Mouse (Mus musculus) kidney, postnatal 36 days (tissue): ENCODE measurements around the gene 9930022D16Rik.

ENCODE experiments used
- DNase-seq, 2 experiments: peaks; one replicate each; pipeline ENCODE4 v3.0.0; 2021 to 2022; ENCODE audit warnings: mixed read lengths in 2 of 2

9930022D16Rik gene

DNA sequence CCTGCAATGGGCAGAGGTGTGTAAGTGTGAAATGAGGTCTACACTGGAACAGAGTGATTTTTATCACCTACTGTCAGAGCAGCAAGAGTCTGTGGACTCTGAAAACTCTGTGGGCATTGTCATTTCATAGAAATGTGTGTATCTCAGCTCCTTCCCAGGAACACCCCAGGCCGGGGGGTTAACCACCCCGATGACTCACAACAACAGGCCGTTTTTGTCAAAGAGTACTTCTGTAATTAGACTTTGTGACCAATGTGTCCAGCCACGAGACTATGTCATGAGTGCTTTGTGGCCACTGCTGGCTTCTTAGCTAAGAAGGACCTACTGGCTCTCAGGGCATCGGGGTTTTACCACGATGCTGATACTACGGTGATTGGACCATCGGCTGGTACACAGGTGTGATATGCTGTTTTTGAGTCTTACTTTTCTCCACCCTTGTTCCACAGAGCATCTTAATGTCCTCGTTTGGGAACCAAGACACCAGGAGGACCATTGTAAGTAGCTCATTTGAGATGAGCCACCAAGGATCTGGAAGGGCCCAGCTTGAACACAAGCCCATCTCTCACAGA, 3.8 kb downstream of the 9930022D16Rik start:
- DNase-seq = no peak

GRCm38 (mm10) chr11:109419461-109419860, 5.7 kb downstream of the 9930022D16Rik start:
- DNase-seq = peak in 1 of 2 experiments; percentile 14

DNA sequence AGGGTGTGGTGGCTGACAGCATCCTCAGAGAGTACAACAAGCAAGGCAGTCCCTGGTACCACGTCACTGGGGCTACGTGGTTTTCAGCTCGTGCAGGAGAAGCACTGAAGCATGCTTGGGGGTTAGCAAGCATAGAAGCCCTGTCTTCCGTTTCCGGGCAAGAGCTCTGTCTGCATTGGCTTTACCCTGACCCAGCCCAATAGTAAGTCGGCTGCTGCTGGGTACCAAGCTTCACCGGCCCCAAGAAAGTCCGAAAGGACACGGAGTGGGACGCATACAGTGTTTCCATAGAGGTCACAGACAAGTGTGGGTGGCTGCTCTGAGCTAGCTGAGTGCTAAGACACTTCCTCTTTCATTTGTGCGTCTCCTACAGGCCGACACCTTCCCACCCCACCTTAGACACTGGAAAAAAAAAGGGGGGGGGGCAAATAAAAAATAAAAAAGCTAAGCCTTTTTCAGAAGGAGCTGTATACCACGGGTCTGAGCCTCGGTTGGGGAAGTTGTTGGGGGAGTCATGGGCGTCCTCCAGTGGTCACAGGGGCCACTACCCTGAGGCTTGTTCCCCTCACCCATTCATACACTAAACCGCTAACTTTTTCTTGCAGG, 6.3 kb downstream of the 9930022D16Rik start:
- DNase-seq = peak in 1 of 2 experiments; percentile 20

GRCm38 (mm10) chr11:109420567-109420962, 6.8 kb downstream of the 9930022D16Rik start:
- no peak for DNase-seq

DNA sequence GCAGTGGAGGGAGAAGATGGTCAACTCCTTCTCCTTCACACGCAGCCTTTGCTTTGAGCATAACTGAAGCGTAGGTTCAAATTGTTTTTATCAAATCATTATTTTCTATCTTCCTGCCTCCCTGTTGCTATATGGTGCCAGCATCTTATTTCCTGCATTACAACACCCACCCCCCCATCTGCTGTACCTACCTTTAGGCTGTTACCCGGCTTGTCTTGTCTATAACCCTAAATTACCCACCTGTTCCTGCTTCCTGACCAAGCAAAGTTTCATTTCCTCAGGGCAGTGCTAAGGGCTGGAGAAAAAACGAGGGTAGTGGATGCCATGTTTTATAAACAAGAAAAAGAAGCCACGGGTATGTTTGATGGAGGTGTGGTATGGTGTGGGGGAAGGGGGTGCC, 7.5 kb downstream of the 9930022D16Rik start:
- no peak for DNase-seq

DNA sequence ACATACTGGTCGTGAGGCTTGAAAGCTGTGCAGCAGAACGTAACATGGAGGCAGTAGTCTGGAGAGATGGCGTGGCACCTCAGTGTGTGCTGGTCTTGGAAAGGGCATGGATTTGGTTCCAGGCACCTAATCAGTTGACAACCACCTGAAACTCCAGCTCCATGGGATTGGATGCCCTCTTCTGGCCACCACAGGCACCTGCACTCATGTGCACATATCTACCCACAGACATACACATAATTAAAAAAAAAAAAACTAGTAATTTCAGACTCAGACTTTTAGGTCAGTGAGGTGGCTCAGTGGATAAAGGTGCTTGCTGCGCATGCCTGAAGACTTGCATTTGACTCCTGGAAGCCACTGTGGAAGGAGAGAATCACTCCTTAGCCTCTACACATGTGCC, 8.5 kb downstream of the 9930022D16Rik start:
- no peak for DNase-seq

DNA sequence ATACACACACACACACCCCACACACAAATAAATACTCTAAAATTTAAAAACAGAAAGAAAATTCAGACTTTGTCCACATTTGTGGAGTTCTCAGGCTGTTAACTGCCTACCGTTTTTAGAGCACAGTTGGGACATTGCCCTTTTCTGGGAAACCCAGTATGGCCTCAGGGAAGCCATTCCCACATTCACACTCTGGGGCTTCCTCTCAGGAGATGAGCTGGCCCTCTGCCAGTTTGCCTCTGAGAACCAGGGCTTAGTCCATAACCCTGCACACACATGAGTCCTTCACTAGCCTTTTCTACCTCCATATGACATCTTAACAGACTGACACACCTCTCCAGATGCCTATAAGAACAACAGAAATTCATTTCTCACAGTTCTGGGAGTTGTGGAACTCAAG, 9.6 kb downstream of the 9930022D16Rik start:
- peak in 1 of 2 experiments; percentile 53 for DNase-seq

DNA sequence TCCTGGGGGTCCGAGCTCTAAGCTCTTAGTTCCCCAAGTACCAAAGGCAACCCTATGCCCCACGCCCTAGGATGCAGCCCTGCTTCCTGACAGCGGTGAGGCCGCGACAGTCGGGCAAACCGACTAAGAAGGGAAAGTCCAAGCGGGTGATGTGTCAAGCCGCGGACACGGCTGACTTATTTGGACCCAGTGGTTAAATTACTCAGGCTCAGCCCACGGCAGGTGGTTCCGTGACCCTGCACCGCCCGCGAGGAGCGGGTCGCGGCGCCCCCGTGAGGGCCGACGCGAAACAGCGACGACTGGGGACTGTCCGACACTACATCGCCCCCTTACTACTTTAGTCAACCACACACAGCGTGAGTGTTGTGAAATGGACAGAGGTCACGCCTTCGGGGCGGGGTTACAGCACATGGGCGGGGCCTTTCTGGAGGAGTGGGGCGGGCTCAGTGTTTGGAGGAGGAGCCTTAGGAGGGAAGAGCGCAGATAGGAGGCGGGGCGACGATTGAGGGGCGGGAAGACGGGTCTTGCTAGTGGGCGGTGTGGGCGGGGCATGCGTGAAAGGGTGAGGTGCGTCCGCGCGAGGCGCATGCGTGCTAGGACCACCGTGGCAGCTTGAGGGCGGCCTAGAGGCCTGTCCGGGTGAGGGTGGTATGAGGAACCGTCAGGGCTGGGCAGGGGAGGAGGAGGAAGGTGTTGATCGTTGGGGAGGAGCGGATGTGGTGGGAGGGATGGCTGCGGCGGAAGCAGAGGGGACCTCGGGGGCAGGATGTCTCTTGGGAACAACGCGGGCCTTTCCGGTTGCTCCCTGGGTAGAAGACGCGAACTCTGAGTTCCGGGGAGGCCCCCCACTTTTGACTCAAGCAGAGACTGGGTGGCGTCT, 11.9 kb downstream of the 9930022D16Rik start, which contains the start of gene Amz2:
Gene Amz2, plus strand, starts transcription at position 555 of the 880 bp plus-strand sequence.
- DNase-seq = peak; percentile 99 to 100

DNA sequence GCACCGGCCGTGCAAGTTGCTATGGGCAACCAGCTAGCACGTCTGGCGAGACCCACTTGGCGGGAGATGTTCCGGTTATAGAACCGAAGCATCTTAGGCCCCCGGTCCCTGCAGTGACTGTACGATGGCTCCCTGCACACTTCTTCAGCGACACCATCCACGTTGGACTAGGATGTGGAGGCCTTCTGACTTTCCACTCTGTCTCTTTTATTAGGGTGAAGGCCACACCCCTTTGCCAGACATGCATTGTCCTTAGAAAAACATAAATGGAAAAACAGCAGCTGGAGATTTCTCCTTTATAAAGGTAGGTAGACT, 12.5 kb downstream of the 9930022D16Rik start:
- no peak for DNase-seq

DNA sequence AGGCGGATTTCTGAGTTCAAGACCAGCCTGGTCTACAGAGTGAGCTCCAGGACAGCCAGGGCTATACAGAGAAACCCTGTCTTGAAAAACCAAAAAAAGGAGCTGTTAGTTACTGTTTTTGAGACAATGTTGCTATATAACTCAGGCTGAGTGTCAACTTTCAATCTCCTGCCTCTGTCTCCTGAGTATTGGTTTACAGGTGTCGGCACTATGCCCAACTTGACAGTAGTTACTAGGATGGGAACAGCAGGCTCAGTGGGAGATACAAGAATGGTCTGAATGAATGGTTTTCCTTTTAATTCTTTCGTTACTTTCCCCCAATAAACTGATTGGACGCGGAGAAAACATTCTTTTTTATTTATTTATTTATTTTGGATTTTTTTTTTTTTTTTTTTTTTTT, 13.6 kb downstream of the 9930022D16Rik start:
- no peak for DNase-seq

DNA sequence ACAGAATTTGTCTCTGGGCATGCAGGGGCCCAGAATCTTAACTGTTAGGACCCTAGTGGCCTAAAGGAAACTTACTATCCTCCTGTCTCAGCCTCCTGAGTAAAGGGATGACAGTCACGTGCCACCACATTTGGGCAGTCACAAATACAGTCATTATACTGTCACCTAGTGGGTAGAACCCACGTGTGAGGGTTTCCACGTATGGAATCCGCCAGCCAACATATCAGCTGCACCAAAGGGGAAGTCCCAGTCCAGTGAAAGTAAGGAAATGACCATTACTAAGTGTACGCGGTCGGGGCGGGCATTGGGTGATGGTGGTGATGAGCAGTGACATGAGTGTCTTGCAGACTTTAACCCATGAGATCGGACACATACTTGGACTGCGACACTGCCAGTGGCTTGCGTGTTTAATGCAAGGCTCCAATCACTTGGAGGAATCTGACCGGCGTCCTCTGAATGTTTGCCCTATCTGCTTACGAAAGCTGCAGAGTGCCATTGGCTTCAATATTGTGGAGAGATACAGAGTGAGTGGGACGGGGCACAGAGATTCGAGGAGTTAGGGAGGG, 20.6 kb downstream of the 9930022D16Rik start:
- no peak for DNase-seq

- no peak for DNase-seq
These were observed 23.2 kb downstream of the 9930022D16Rik start for GRCm38 (mm10) chr11:109436889-109437288.

DNA sequence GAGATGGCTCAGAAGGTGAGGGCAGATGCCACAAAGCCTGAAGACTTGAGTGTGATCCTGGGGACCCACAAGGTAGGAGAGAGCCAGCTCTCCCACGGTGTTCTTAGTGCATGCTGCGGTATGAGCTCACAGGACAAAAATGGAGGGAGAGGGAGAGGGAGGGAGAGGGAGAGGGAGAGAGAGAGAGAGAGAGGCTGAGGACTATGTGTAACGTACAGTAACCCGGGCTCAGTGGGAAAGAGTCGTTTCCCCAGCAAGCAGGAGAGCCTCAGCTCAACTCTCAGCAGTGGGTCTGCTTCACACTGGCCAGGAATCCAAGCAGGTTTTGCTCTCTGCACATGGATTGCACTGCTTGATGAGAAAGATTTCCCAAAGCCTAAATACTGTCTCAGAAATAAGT, 25.5 kb downstream of the 9930022D16Rik start:
- no peak for DNase-seq

GRCm38 (mm10) chr11:109439829-109440340, 26.2 kb downstream of the 9930022D16Rik start:
- DNase-seq = peak; percentile 82 to 87

DNA sequence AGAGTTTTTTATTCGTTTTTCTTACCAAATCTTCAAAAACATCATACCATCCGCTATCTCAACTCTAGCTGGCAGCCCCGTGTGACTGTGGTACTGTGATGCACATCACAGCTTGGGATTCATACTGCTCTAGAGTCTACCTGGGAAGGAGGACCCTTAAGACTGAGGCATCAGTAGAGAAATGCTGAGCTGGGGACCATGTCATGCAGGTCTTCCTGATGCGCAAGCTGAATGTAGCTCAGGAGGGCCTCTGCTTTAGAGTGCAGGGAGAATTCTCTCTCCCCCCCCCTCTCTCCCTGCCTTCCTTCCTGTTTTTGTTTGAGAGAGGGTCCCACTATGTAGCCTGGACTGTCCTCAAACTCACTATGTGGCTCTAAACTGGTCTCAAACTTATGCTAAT, 26.9 kb downstream of the 9930022D16Rik start:
- DNase-seq = no peak

- DNase-seq = peak in 1 of 2 experiments; percentile 74
These were observed 27.4 kb downstream of the 9930022D16Rik start for GRCm38 (mm10) chr11:109441119-109441518.

DNA sequence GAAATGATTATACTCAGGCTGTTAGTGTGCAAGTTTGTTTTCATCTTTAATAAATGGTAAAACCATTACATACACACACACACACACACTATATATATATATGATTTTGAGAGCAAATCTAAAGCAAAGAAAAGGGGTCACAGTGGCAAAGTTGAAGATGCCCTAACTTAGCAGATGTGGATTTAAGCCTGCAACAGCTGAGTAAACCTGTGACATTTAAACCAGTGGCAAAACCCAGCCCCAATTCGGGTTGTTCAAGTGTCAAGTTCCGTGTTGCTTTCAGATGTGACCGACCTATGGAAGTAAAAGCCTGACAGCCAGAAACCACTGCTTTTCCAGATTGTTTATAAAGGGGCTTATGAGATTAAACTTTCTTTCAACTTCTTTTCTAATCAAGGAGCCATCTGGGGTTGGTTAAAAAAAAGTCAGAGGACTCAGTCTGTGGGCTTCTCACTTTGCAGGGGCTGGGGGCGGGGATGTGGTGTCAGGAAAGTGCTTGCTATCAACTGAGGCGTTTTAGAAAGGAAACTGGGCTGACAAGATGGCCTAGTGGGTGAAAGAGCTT, 28.5 kb downstream of the 9930022D16Rik start:
- no peak for DNase-seq

DNA sequence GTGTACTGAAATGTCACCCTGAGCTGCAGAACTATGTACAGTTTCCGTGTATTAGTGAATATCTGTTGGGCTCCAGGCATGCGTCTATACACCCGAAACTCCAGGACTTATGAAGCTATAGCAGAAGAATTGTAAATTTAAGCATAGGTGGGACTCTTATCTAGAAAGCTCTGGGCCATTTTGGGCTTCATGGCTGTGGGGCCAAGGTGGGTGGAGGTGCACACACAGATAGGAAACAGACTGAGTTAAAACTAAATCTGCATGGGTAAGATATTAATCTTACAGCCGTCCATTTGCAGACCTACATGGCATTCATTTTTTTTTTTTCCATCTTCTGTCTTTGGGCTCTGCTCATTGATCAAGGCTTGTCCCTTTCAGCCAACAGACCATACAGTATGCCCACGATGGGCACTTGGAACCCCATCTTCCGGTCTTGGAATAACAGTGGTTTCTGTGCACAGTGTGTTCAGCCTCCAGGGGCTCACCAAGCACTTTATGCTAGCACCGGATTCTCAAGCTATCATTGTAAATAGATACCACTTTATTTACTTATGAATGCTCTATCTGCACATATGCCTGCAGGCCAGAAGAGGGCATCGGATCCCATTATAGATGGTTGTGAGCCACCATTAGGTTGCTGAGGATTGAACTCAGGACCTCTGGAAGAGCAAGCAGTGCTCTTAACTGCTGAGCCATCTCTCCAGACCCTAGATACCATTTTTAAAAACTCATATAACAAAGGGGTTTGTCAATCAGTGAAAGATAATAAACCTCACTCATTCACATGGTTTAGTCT, 29.9 kb downstream of the 9930022D16Rik start:
- no peak for DNase-seq

- peak in 1 of 2 experiments; percentile 55 for DNase-seq
These were observed 30.9 kb downstream of the 9930022D16Rik start for GRCm38 (mm10) chr11:109444600-109444999.

DNA sequence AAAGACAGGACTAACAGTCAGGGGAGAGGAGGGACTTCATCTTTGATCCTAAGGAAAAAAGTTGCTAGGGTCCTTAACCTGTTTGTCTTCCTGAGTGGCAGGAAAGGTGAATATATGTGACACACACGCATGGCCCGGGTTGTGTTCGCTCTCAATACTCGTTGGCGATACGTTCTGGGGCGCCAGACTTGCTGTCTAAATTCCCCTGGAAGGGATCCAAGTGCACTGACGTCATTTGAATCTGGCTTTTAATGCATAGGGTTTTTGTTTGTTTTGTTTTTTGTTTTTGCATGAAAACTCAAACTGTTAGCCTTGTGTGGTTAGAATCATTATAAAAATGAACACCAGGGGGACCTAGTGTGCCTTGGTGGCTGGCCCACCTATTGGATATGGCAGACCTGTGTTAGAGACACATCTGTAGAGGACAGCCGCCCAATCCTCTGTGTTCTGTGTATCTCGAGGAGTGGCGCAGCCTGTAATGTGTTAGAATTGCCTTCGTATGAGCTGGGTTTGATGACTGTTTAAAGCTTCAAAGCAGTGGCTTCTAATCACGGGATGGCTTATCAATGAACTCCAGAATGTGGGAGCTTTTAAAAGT, 31.8 kb downstream of the 9930022D16Rik start:
- peak; percentile 19 to 45 for DNase-seq

DNA sequence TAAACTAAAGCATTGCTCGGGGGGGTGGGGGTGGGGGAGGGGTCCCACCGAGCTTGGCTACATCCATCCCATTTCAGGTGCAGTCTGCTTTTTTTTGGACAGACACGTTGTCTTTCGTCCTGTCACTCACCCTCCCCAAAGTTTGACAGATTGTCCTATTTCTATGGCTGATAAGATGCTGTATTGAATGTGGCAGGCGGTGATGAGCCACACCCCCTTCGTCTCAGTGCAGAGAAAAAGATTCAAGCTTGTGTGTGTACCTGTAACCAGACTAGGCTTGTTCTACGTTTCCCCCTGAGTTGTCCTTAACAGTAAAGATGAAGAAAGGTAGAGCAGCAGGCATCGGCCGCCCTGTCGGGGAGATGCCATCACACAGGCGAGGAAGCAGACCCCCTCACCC, 37.5 kb downstream of the 9930022D16Rik start:
- no peak for DNase-seq

DNA sequence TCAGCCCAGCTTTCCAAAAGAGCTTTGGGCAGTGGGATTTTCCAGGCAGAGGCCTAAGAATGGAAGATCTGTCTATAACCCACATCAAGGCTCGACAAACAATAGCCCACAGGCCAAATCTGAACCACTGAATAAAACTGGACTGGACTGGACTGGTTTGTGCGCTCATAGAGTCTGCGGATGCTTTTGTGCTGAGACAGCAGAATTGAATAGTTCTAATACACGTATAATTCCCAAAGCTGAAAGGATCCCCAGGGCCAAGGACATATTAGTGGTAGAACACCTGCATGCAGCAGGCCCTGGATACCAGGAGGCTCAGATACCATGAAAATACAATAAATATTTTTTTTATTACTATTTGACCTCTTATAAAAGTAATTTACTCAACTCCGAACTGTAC, 42.5 kb downstream of the 9930022D16Rik start:
- no peak for DNase-seq
